Mouse (Mus musculus) layer of hippocampus, adult 2 months (tissue): ENCODE data around the gene Fam126a. TPM values are rescaled to one million over a fixed set of nuclear protein-coding genes. Genes with fewer than 3 reads are reported as not detected.

Source experiments
- DNase-seq, 2 experiments: peaks; one replicate each; pipeline ENCODE4 v3.0.0; 2022; ENCODE audit warnings: low spot score in 2 of 2
- H3K27ac ChIP-seq: fragments of 200-600 bp; 2 replicates; pipeline ENCODE4 v1.8.1; 2022
- H3K4me3 ChIP-seq: fragments of 200-600 bp; 2 replicates; pipeline ENCODE4 v1.8.1; 2022; ENCODE audit warnings: mild to moderate bottlenecking
- CTCF ChIP-seq: fragments of 200-600 bp; conservative IDR thresholded peaks from 2 replicates; pipeline ENCODE4 v1.8.1; 2022; ENCODE audit warnings: antibody characterized with exemption, mild to moderate bottlenecking, moderate library complexity
- total RNA-seq, 2 experiments: library from RNA; stranded (reverse); gene quantifications; 2 replicates each; pipeline ENCODE4 v1.2.3; 2021

Gene Fam126a
- total RNA-seq, 2 experiments from 2014 or later = 24.8 to 28.4 TPM

GRCm38 (mm10) chr5:24034970-24035369 is 4.5 kb upstream of the Fam126a start:
- DNase-seq = no peak
- no peak for TF ChIP-seq CTCF
- no peak overlapping the region for H3K4me3 ChIP-seq
- peak overlapping the region; percentile 51; the same call in 1 of the 2 replicates for H3K27ac ChIP-seq

- no peak for TF ChIP-seq CTCF
- H3K27ac ChIP-seq = peak overlapping the region; percentile 51; the same call in 1 of the 2 replicates
- no peak overlapping the region for H3K4me3 ChIP-seq
- no peak for DNase-seq
These were observed 3.6 kb upstream of the Fam126a start for GRCm38 (mm10) chr5:24034091-24034490.

- no peak for TF ChIP-seq CTCF
These were observed 428 bp downstream of the Fam126a start for GRCm38 (mm10) chr5:24029946-24030578.

GRCm38 (mm10) chr5:24029331-24029771 is 1.1 kb downstream of the Fam126a start:
- Histone ChIP-seq H3K4me3 (peak overlapping the region; percentile 86), H3K27ac (peak overlapping the region; percentile 89)
- peak; percentile 30 to 37 for DNase-seq
- TF ChIP-seq CTCF = peak; percentile 68

More at GRCm38 (mm10) chr5:24029946-24030578, 428 bp downstream of the Fam126a start:
- peak overlapping the region; percentile 86 for H3K4me3 ChIP-seq
- H3K27ac ChIP-seq = peak overlapping the region; percentile 89
- DNase-seq = no peak

- TF ChIP-seq CTCF = no peak
- Histone ChIP-seq H3K4me3 (no peak overlapping the region), H3K27ac (no peak overlapping the region)
- no peak for DNase-seq
These were observed 5.5 kb downstream of the Fam126a start for GRCm38 (mm10) chr5:24024957-24025356.

GRCm38 (mm10) chr5:24023226-24023625 is 7.3 kb downstream of the Fam126a start:
- TF ChIP-seq CTCF = no peak

GRCm38 (mm10) chr5:24021683-24022082 is 8.8 kb downstream of the Fam126a start:
- H3K4me3 ChIP-seq = no peak overlapping the region
- no peak overlapping the region for H3K27ac ChIP-seq
- no peak for DNase-seq
- TF ChIP-seq CTCF = no peak

More at GRCm38 (mm10) chr5:24023226-24023625, 7.3 kb downstream of the Fam126a start:
- Histone ChIP-seq H3K27ac (no peak overlapping the region), H3K4me3 (no peak overlapping the region)
- DNase-seq = no peak

- DNase-seq = no peak
- no peak for TF ChIP-seq CTCF
- Histone ChIP-seq H3K4me3 (no peak overlapping the region), H3K27ac (no peak overlapping the region)
These were observed 10.1 kb downstream of the Fam126a start for GRCm38 (mm10) chr5:24020380-24020779.

- H3K27ac ChIP-seq = peak overlapping the region; percentile 84
- no peak overlapping the region for H3K4me3 ChIP-seq
- no peak for TF ChIP-seq CTCF
- DNase-seq = no peak
These were observed 10.9 kb downstream of the Fam126a start for GRCm38 (mm10) chr5:24019341-24020185.

- H3K4me3 ChIP-seq = no peak overlapping the region
- peak overlapping the region; percentile 84 for H3K27ac ChIP-seq
- DNase-seq = peak; percentile 21 to 47
- TF ChIP-seq CTCF = no peak
These were observed 11.7 kb downstream of the Fam126a start for GRCm38 (mm10) chr5:24018621-24019261.

- no peak for TF ChIP-seq CTCF
- H3K27ac ChIP-seq = no peak overlapping the region
- H3K4me3 ChIP-seq = no peak overlapping the region
- no peak for DNase-seq
These were observed 13.6 kb downstream of the Fam126a start for GRCm38 (mm10) chr5:24016912-24017311.

GRCm38 (mm10) chr5:24013338-24014003 is 17.0 kb downstream of the Fam126a start:
- H3K27ac ChIP-seq = no peak overlapping the region
- TF ChIP-seq CTCF = no peak

More at GRCm38 (mm10) chr5:24013338-24014003, 17.0 kb downstream of the Fam126a start:
- H3K4me3 ChIP-seq = no peak overlapping the region
- DNase-seq = no peak
